Mouse (Mus musculus) brain, embryonic 14.5 days (tissue): ENCODE measurements around the gene Rab3il1.

ENCODE experiments used
- CTCF ChIP-seq: fragments of 200-500 bp; IDR thresholded peaks from 2 replicates; pipeline ENCODE4 v1.5.1; 2012; ENCODE audit warnings: inconsistent platforms, mild to moderate bottlenecking, moderate library complexity, borderline replicate concordance; ENCODE audit not compliant: insufficient read depth, insufficient read length; ENCODE audit errors: extremely low read depth
- POLR2A ChIP-seq: fragments of 200-500 bp; IDR thresholded peaks from 2 replicates; pipeline ENCODE4 v1.6.1; 2012; ENCODE audit warnings: mild to moderate bottlenecking, inconsistent platforms, borderline replicate concordance; ENCODE audit not compliant: poor library complexity, insufficient read depth, insufficient read length, severe bottlenecking; ENCODE audit errors: extremely low read depth

DNA sequence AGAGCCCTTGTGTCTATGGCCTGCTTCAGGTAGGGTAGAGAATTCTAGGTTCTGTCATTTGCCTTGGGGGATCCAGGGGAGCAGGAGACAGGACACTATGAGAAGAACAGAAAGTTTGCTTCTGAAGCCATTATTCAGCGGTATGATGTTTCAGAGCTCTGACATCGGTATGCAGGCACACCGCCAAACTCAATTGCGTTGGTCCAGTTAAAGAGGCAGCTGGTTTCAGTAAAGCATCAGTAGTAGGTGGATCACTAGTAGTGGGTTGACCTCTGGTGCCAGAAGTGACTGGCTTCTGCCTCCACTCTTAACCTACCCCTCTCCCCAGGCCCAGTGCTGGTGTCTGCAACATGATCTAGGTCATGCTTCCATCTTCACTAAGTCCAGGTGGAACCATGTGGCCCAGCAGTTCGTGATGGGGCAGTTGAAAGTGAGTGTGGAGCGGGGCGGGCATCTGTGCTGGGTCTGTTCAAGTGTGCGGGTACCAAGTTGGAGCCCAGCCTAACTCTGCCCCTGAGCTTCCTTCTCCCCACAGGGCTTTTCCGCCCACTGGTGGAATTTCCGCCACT, 52.3 kb downstream of the Rab3il1 start:
- TF ChIP-seq CTCF, result no peak
- TF ChIP-seq POLR2A, result no peak
